Mouse (Mus musculus): Measurements from ENCODE around the gene Plxna2. TPM values are rescaled to one million over a fixed set of nuclear protein-coding genes. Genes with fewer than 3 reads are reported as not detected.
A peak's percentile ranks its signal among the peaks of the same experiment; 100 is the strongest.

The Plxna2 gene
- polyA plus RNA-seq, 1 experiment from 2014 or later = 26.4 TPM

DNA sequence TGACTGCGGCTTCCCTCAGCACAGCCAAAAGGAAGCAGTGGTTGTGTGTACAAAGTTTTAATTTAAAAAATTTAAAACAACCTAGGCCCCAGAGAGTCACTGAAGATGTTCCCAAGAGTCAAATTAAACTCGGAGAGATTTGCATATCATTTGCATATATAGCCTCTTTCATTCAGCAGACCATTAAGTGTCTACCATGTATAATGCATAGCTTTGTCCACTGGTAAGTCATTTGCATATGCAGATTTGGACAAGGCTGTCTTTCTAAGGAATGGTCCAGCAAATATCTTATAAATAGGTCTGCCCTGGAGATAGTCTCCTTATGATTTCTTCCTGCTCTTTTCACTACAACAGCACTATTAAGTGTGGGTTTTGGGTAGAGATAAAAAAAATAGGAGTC lies 103.2 kb downstream of the Plxna2 start:
- Histone ChIP-seq H3K4me1 (ENCODE audit: control insufficient read depth, insufficient read depth, low read length) (peaks cover 3% of the 10 kb centered on the region; the same call in 1 of the 2 replicates), H3K4me2 (ENCODE audit: low read depth) (no peak overlapping the region), H3K27ac (ENCODE audit: low read depth, low read length) (no peak overlapping the region; the same call in 1 of the 2 replicates), H3K9me3 (ENCODE audit: control insufficient read depth, low read length) (no peaks in the 10 kb centered on the region), H3K9ac (ENCODE audit: low read length) (no peak overlapping the region), H3K36me3 (ENCODE audit: control insufficient read depth, insufficient read depth, low read length) (no peaks in the 10 kb centered on the region), H3K27me3 (ENCODE audit: control insufficient read depth, insufficient read depth, low read length) (no peaks in the 10 kb centered on the region), H3K4me3 (ENCODE audit: low read depth, low read length) (no peak overlapping the region)
- DNase-seq (ENCODE audit: low spot score) (no peak), ATAC-seq (ENCODE audit: insufficient read depth, low FRiP score, low TSS enrichment) (peak; percentile 90)
- WGBS = 74% methylated on average over 2 of the region's 2 CpGs

DNA sequence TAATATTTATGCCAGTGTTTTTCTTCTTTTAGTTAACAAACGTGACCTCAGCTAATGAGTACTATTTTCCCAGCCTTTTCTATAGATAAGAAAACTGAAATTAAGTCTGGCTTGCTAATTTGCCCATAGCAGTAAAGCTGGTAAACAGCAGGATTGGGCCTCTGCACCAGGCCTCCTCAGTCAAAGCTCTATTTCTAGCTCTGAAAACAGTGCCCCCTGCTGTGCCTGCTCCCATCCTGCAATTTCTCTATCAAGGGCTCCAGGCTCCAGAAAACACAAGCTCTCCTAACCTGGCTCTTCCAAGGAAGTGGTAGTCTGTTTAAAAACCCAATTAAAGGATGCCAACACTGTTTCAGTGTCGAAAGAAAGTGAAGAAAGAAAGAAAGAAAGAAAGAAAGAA lies 104.3 kb downstream of the Plxna2 start:
- no peaks in the 10 kb centered on the region for H3K36me3 ChIP-seq (ENCODE audit: control insufficient read depth, insufficient read depth, low read length)
- peaks cover 3% of the 10 kb centered on the region; the same call in 1 of the 2 replicates for H3K4me1 ChIP-seq (ENCODE audit: control insufficient read depth, insufficient read depth, low read length)
- H3K9me3 ChIP-seq (ENCODE audit: control insufficient read depth, low read length) = no peaks in the 10 kb centered on the region
- H3K27me3 ChIP-seq (ENCODE audit: control insufficient read depth, insufficient read depth, low read length) = no peaks in the 10 kb centered on the region
- H3K9ac ChIP-seq (ENCODE audit: low read length) = no peak overlapping the region
- H3K27ac ChIP-seq (ENCODE audit: low read depth, low read length) = no peak overlapping the region
- DNase-seq (ENCODE audit: low spot score) = peak; percentile 68
- ATAC-seq (ENCODE audit: insufficient read depth, low FRiP score, low TSS enrichment) = peak; percentile 41; the same call in 1 of the 2 replicates
- H3K4me2 ChIP-seq (ENCODE audit: low read depth) = no peak overlapping the region
- 61% methylated on average over 2 of the region's 2 CpGs for WGBS
- no peak overlapping the region for H3K4me3 ChIP-seq (ENCODE audit: low read depth, low read length)

DNA sequence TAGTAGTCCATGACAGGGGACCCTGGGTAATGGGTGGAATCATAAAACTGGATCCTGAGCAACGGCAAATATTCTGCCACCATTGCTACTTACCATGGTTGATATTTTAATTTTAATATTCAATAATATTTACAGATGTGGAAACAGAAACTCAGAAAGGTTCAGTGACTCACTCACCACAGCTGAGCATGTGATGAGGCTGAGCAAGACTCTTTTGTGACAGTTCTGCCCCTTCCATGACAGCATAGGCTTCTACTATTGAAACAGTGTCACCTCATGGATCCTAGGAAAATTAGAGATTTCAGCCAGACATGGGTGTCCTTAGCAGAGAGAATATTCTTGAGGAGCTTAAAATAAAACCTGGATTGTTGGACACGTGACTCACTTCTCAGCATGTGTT lies 116.8 kb downstream of the Plxna2 start:
- Histone ChIP-seq H3K9ac (ENCODE audit: low read length) (no peak overlapping the region), H3K4me1 (ENCODE audit: control insufficient read depth, insufficient read depth, low read length) (no peaks in the 10 kb centered on the region), H3K27me3 (ENCODE audit: control insufficient read depth, insufficient read depth, low read length) (no peaks in the 10 kb centered on the region), H3K27ac (ENCODE audit: low read depth, low read length) (no peak overlapping the region), H3K9me3 (ENCODE audit: control insufficient read depth, low read length) (no peaks in the 10 kb centered on the region), H3K4me2 (ENCODE audit: low read depth) (no peak overlapping the region), H3K4me3 (ENCODE audit: low read depth, low read length) (no peak overlapping the region), H3K36me3 (ENCODE audit: control insufficient read depth, insufficient read depth, low read length) (no peaks in the 10 kb centered on the region)
- ATAC-seq (ENCODE audit: insufficient read depth, low FRiP score, low TSS enrichment) (no peak), DNase-seq (ENCODE audit: low spot score) (no peak)
- WGBS = 87% methylated on average over 2 of the region's 2 CpGs

DNA sequence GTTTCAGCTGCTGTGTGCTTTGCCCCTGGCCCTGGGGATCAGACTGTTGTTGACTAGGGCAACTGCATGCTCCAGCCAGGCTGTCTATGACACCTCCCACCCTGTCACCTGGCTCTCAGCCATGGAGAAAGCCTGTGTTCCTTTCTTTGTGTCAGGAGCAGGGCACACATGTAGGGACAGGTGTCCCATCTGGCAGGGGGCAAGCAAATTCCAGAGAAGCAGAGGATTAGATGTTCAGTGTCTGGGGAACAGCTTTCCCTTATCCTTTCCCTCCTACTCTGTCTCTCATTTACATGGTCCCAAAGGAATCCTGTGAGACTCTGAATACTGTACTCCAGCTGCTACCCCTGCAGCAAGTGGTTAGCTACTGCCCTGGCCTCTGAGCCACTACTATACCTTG lies 121.9 kb downstream of the Plxna2 start:
- Histone ChIP-seq H3K9ac (ENCODE audit: low read length) (no peak overlapping the region), H3K27me3 (ENCODE audit: control insufficient read depth, insufficient read depth, low read length) (no peaks in the 10 kb centered on the region)

DNA sequence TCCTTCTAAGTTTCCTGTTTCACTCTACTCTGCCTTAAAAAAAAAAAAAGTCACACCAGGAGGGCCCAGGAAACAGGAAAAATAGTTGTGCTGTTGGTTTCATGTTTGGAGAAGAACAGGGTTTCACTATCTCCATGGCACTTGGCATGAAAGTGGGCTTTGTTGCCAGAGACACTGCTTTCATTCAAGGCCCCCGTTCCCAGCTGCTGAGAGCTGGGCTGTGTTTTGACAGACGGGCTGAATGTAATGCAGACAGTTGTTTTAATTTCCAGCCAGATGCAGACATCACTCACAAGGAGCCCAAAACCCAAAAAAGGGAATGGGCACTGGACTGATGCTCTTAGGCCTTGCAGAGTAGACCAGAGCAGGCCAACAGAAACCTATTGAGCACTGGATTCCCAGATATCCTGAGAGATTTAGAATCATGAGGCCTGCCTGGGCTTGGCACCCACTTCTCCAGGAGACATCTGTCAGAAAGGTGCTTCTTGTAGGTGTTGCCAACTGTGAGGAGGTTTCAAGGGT lies 124.9 kb downstream of the Plxna2 start:
- Histone ChIP-seq H3K27ac (ENCODE audit: low read depth, low read length) (no peak overlapping the region; the same call in 1 of the 2 replicates), H3K4me3 (ENCODE audit: low read depth, low read length) (no peak overlapping the region), H3K9me3 (ENCODE audit: control insufficient read depth, low read length) (no peaks in the 10 kb centered on the region), H3K4me1 (ENCODE audit: control insufficient read depth, insufficient read depth, low read length) (0 out of 2 replicates have a peak, but pooled peaks cover 2% of the 10 kb centered on the region), H3K27me3 (ENCODE audit: control insufficient read depth, insufficient read depth, low read length) (no peaks in the 10 kb centered on the region), H3K4me2 (ENCODE audit: low read depth) (no peak overlapping the region), H3K36me3 (ENCODE audit: control insufficient read depth, insufficient read depth, low read length) (no peaks in the 10 kb centered on the region), H3K9ac (ENCODE audit: low read length) (no peak overlapping the region)
- no peak for ATAC-seq (ENCODE audit: insufficient read depth, low FRiP score, low TSS enrichment)
- no peak for DNase-seq (ENCODE audit: low spot score)
- 62% methylated on average over 2 of the region's 2 CpGs for WGBS

More for the DNA sequence above, 121.9 kb downstream of the Plxna2 start:
- Histone ChIP-seq H3K4me2 (ENCODE audit: low read depth) (no peak overlapping the region), H3K27ac (ENCODE audit: low read depth, low read length) (no peak overlapping the region), H3K4me3 (ENCODE audit: low read depth, low read length) (no peak overlapping the region), H3K36me3 (ENCODE audit: control insufficient read depth, insufficient read depth, low read length) (no peaks in the 10 kb centered on the region), H3K9me3 (ENCODE audit: control insufficient read depth, low read length) (no peaks in the 10 kb centered on the region), H3K4me1 (ENCODE audit: control insufficient read depth, insufficient read depth, low read length) (no peaks in the 10 kb centered on the region)
- DNase-seq (ENCODE audit: low spot score) (no peak), ATAC-seq (ENCODE audit: insufficient read depth, low FRiP score, low TSS enrichment) (no peak)

DNA sequence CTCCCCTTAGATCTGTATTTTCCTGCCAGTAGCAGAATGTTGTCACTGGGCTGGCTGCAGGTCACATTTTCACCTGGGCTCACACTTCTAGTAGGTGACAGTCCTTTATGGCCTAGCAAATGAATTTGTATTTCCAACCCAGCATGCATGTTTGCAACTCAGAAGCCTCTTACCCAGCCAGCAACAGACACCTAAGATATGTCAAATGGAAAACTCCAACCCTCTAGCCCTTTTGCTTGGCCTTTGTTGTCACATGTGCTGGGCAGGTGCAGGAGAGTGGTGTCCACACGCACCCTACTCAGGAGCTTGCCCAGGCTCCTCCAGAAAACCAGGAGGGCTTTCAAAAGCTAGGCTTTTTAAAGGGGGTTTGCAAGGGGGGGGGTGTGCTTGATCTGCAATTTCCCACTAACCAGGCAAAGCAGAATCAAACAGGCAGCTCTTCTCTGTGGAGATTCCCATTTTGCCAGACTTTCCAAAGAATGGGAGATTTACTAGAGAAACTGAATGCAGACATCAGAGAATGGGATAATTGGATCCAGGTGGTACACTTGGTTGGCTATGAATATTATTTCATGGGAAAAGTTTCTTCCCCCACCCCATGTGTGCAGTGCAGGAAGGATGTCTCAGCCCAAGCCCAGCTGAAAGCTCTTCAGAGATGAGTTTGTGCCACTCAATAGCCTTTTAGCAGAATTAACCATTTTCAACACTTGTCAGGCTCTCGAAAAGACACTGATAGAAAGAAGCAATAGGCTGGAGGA lies 127.3 kb downstream of the Plxna2 start:
- Histone ChIP-seq H3K27me3 (ENCODE audit: control insufficient read depth, insufficient read depth, low read length) (no peaks in the 10 kb centered on the region), H3K36me3 (ENCODE audit: control insufficient read depth, insufficient read depth, low read length) (no peaks in the 10 kb centered on the region), H3K4me2 (ENCODE audit: low read depth) (no peak overlapping the region), H3K9ac (ENCODE audit: low read length) (no peak overlapping the region), H3K27ac (ENCODE audit: low read depth, low read length) (no peak overlapping the region), H3K9me3 (ENCODE audit: control insufficient read depth, low read length) (no peaks in the 10 kb centered on the region), H3K4me1 (ENCODE audit: control insufficient read depth, insufficient read depth, low read length) (0 out of 2 replicates have a peak, but pooled peaks cover 2% of the 10 kb centered on the region), H3K4me3 (ENCODE audit: low read depth, low read length) (no peak overlapping the region)
- no peak for DNase-seq (ENCODE audit: low spot score)
- ATAC-seq (ENCODE audit: insufficient read depth, low FRiP score, low TSS enrichment) = no peak
- WGBS = 71% methylated on average over 2 of the region's 2 CpGs

DNA sequence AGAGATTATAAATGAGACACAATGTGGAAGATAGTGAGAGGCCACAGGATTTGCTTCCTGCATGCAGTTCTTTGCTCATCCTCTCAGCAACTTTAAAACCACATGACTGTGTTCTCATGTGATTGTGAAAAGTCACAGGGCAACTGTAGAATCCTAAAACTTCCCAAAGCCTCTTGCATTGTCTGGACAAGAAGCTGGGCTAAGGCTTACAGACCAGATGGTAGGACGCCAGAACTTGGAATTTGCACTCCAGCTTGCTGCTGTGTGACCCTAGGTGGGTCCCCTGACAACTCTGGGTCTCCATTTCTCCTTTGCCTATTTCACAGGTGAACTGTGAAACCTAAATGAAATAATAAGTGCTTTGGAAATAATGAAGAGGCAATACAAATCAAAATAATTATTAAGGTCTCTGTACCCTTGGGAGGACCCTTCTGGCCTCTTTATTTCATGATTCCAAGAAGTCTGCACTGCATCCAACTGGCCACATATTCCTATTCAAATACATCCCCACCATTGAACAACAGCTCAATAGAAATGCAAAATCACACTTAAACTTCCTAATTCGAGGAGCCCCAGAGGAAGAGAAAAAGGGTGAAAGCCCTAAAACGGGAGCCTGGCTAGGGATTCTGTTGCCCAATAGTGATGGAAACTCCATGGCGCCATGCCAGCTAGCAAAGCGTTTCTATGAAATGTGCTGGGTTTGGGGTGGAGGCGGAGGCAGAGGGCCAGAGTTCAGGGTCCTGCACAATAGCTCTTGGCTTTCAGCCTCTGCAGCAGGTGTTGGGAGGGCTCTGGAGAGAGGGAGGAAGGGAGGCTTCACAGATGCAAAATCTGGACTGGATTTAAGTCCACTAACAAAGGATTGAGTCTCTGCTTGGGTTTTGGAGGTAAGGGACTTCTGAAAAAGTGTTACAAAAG lies 128.6 kb downstream of the Plxna2 start:
- Histone ChIP-seq H3K36me3 (ENCODE audit: control insufficient read depth, insufficient read depth, low read length) (0 out of 2 replicates have a peak, but pooled peaks cover 2% of the 10 kb centered on the region), H3K4me3 (ENCODE audit: low read depth, low read length) (no peak overlapping the region), H3K27ac (ENCODE audit: low read depth, low read length) (no peak overlapping the region), H3K4me2 (ENCODE audit: low read depth) (no peak overlapping the region), H3K9ac (ENCODE audit: low read length) (no peak overlapping the region), H3K27me3 (ENCODE audit: control insufficient read depth, insufficient read depth, low read length) (no peaks in the 10 kb centered on the region), H3K4me1 (ENCODE audit: control insufficient read depth, insufficient read depth, low read length) (0 out of 2 replicates have a peak, but pooled peaks cover 2% of the 10 kb centered on the region), H3K9me3 (ENCODE audit: control insufficient read depth, low read length) (no peaks in the 10 kb centered on the region)
- 29% methylated on average over 6 of the region's 6 CpGs for WGBS
- DNase-seq (ENCODE audit: low spot score) (peak; percentile 50), ATAC-seq (ENCODE audit: insufficient read depth, low FRiP score, low TSS enrichment) (peak; percentile 77)

DNA sequence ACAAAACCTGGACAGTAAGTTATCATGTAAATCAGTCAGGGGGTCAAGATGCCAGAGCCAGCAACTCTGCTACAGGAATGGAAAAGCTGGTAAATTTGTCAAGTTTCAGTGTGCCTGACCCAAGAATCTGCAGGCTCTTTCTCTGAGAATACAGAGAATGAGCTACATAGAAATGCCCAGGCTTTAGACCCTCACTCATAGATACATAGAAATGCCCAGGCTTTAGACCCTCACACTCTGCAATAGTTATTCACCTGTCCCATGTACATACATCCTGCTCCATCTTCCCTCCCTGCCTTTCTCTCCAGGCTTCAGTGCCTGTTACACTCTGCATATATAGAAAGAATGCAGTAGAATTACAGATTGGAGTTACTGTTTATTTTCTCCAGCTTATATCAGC lies 129.2 kb downstream of the Plxna2 start:
- Histone ChIP-seq H3K9me3 (ENCODE audit: control insufficient read depth, low read length) (no peaks in the 10 kb centered on the region), H3K4me2 (ENCODE audit: low read depth) (no peak overlapping the region), H3K9ac (ENCODE audit: low read length) (no peak overlapping the region), H3K36me3 (ENCODE audit: control insufficient read depth, insufficient read depth, low read length) (0 out of 2 replicates have a peak, but pooled peaks cover 2% of the 10 kb centered on the region), H3K27ac (ENCODE audit: low read depth, low read length) (no peak overlapping the region), H3K4me3 (ENCODE audit: low read depth, low read length) (no peak overlapping the region), H3K27me3 (ENCODE audit: control insufficient read depth, insufficient read depth, low read length) (no peaks in the 10 kb centered on the region), H3K4me1 (ENCODE audit: control insufficient read depth, insufficient read depth, low read length) (0 out of 2 replicates have a peak, but pooled peaks cover 2% of the 10 kb centered on the region)
- DNase-seq (ENCODE audit: low spot score) = no peak
- no peak for ATAC-seq (ENCODE audit: insufficient read depth, low FRiP score, low TSS enrichment)
